Mouse (Mus musculus) kidney, postnatal 10 days (tissue): ENCODE results near the gene Shmt2.
A peak's percentile ranks its signal among the peaks of the same experiment; 100 is the strongest.

Source experiments
- DNase-seq: peaks from one replicate; pipeline ENCODE4 v3.0.0; 2021; ENCODE audit warnings: mixed read lengths

The Shmt2 gene

DNA sequence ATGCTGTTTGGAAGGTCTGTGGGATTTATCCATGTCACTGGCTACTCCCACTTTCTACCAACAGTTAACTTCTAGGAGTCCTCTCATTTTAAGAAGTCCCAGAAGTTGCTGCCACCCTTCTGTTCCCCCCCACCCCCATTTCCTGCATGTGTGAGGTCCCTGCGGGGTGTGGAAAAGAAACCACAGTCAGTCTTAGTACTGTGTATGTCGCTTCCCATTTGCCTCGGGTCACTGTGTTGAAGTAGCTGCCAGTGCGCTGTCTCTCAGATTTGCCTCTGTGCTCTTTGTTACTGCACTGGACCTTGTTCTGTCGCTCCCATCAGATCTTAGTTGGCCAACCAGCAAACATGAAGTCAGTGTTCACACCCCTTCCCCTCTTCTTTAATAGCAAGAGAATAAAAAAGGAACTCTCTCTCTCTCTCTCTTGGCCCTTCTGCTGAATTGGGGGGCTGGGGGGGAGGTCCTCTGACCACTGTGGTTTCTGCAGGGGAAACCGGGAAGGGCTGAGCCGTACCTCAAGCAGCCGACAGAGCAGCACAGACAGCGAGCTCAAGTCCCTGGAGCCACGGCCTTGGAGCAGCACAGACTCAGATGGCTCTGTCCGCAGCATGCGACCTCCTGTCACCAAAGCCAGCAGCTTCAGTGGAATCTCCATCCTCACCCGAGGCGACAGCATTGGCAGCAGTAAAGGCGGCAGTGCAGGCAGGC, 50.8 kb downstream of the Shmt2 start:
- DNase-seq, result peak; percentile 66
